Mouse (Mus musculus) ES-E14 (cell line): ENCODE data around the gene Glrx5.

Experiments used
- CHD2 ChIP-seq: IDR thresholded peaks from 2 replicates; pipeline ENCODE4 v1.6.1; 2014; ENCODE audit warnings: mild to moderate bottlenecking, low read depth, low read length, inconsistent platforms
- HCFC1 ChIP-seq: IDR thresholded peaks from 2 replicates; pipeline ENCODE4 v1.6.1; 2012; ENCODE audit warnings: low read length, inconsistent platforms, borderline replicate concordance; ENCODE audit not compliant: insufficient read depth
- MAFK ChIP-seq: IDR thresholded peaks from 2 replicates; pipeline ENCODE4 v1.6.1; 2014; ENCODE audit warnings: mild to moderate bottlenecking, low read depth, low read length, inconsistent platforms; ENCODE audit not compliant: insufficient read depth
- ZC3H11A ChIP-seq: IDR thresholded peaks from 2 replicates; pipeline ENCODE4 v1.6.1; 2012; ENCODE audit warnings: low read depth, mild to moderate bottlenecking, inconsistent platforms, low read length, borderline replicate concordance
- ZNF384 ChIP-seq: IDR thresholded peaks from 2 replicates; pipeline ENCODE4 v1.6.1; 2012; ENCODE audit warnings: low read depth, low read length, inconsistent platforms

- no peak for TF ChIP-seq ZNF384
- TF ChIP-seq MAFK = no peak
- no peak for TF ChIP-seq CHD2
- TF ChIP-seq HCFC1 = no peak
- TF ChIP-seq ZC3H11A = no peak
These were observed 27.4 kb upstream of the Glrx5 start for GRCm38 (mm10) chr12:105004956-105005714.
